ENCODE assay signal across 8 mouse cellular contexts in the genomic region with DNA sequence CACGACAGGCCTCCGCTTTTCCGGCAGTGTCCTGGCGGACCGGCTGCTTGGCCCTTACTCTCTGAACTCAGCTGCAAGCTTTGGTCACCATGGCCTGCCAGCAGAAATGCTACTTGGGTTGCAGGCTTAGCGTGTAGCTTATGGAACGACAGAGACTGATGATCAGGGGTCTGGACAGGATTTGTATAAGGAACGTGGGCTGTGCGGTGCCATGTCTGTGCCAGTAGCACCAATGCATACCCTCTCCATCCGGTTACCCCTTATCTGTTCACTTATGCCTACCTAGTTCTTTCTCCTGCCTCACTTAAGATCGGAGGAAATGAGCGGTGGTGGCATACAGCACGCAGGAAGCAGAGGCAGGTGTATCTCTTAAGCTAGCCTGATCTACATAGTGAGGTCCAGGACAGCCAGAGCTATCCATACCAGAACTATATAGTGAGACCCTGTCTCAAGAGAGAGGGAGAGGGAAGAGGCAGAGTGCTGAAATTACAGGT. TPM values are rescaled to one million over a fixed set of nuclear protein-coding genes. Genes with fewer than 3 reads are reported as not detected.
DNase-seq lines count a peak whose midpoint lies in the region; ATAC-seq and TF ChIP-seq lines count a peak whose summit lies in the region.

No protein-coding gene starts in this region.

- 21% methylated on average over 13 of the region's 13 CpGs for WGBS in kidney, adult 2 months
- 25% methylated on average over 13 of the region's 13 CpGs for WGBS in hindbrain, embryonic 12.5 days
- 28% methylated on average over 13 of the region's 13 CpGs for WGBS in midbrain, embryonic 11.5 days

- H3K4me3 ChIP-seq in kidney, adult 2 months (ENCODE audit: insufficient read depth, low read depth, low read length), result peak overlapping the region; percentile 55
- H3K4me3 ChIP-seq in hindbrain, embryonic 12.5 days, result peak overlapping the region; percentile 94
- peak overlapping the region; percentile 45 for H3K4me3 ChIP-seq in midbrain, embryonic 11.5 days (ENCODE audit: low read depth, low read length)

- peak overlapping the region; percentile 81 for H3K27ac ChIP-seq in kidney, adult 2 months (ENCODE audit: insufficient read depth, low read depth, low read length)
- H3K27ac ChIP-seq in hindbrain, embryonic 12.5 days, result peak overlapping the region; percentile 87
- H3K27ac ChIP-seq in midbrain, embryonic 11.5 days (ENCODE audit: low read depth, low read length), result peak overlapping the region; percentile 89

- H3K4me2 ChIP-seq in hindbrain, embryonic 12.5 days (replicated peaks), result peak overlapping the region; percentile 61
- H3K4me2 ChIP-seq in midbrain, embryonic 11.5 days, result peak overlapping the region; percentile 72

- peak overlapping the region; percentile 57 for H3K9ac ChIP-seq in hindbrain, embryonic 12.5 days
- H3K9ac ChIP-seq in midbrain, embryonic 11.5 days (ENCODE audit: low read length), result peak overlapping the region; percentile 83

- TF ChIP-seq CTCF in kidney, adult 2 months (conservative IDR thresholded peaks at IDR 0.05; ENCODE audit: insufficient read depth, insufficient read length, low read depth, low read length), result no peak

- H3K27me3 ChIP-seq in kidney, adult 2 months (replicated peaks; ENCODE audit: control insufficient read depth, insufficient read depth, low read length), result no peaks in the 10 kb centered on the region
- no peaks in the 10 kb centered on the region for H3K27me3 ChIP-seq in hindbrain, embryonic 12.5 days
- no peaks in the 10 kb centered on the region for H3K27me3 ChIP-seq in midbrain, embryonic 11.5 days (ENCODE audit: control insufficient read depth, insufficient read depth, low read length)

- peak; percentile 2 for ATAC-seq in hindbrain, embryonic 12.5 days (ENCODE audit: low FRiP score)
- ATAC-seq in midbrain, embryonic 11.5 days (ENCODE audit: low FRiP score), result no peak

- no peaks in the 10 kb centered on the region for H3K9me3 ChIP-seq in hindbrain, embryonic 12.5 days (replicated peaks)
- H3K9me3 ChIP-seq in midbrain, embryonic 11.5 days (ENCODE audit: control insufficient read depth, low read length), result no peaks in the 10 kb centered on the region

- H3K36me3 ChIP-seq in kidney, adult 2 months (ENCODE audit: control insufficient read depth, insufficient read depth, low read length), result no peaks in the 10 kb centered on the region
- H3K36me3 ChIP-seq in hindbrain, embryonic 12.5 days, result no peaks in the 10 kb centered on the region
- H3K36me3 ChIP-seq in midbrain, embryonic 11.5 days (ENCODE audit: control insufficient read depth, insufficient read depth, low read length), result peaks cover under 1% of the 10 kb centered on the region; the same call in 1 of the 2 replicates

- no peak for TF ChIP-seq POLR2A in kidney, adult 2 months (IDR thresholded peaks at IDR 0.05; ENCODE audit: low read depth, low read length)

- DNase-seq in kidney, adult 2 months, result no peak
- no peak for DNase-seq in kidney, postnatal 4 days
- peak; percentile 48 for DNase-seq in T-cell, adult 2 months (ENCODE audit: low spot score)
- DNase-seq in midbrain, embryonic 11.5 days (ENCODE audit: low spot score, missing footprints), result no peak
- DNase-seq in embryo, embryonic 10.5 days (ENCODE audit: low spot score), result no peak
- no peak for DNase-seq in frontal cortex, postnatal 14 days (ENCODE audit: low spot score in 2 of 2)
- DNase-seq in frontal cortex, postnatal 36 days (ENCODE audit: low spot score in 2 of 2), result no peak

- H3K4me1 ChIP-seq in kidney, adult 2 months (ENCODE audit: control insufficient read depth, insufficient read depth, low read length), result peaks cover 4% of the 10 kb centered on the region; the same call in 1 of the 2 replicates
- peaks cover 27% of the 10 kb centered on the region for H3K4me1 ChIP-seq in hindbrain, embryonic 12.5 days
- peaks cover 22% of the 10 kb centered on the region for H3K4me1 ChIP-seq in midbrain, embryonic 11.5 days (ENCODE audit: control insufficient read depth, insufficient read depth, low read length)

RNA-seq across cellular contexts. Expression of a gene that starts 0.9 kb away (rescaled TPM):
- 40.6 and 51.4 TPM in 2 replicates for polyA plus RNA-seq in kidney, adult 2 months (2012; rRNA removed)
- 267 and 269 TPM in 2 replicates for polyA plus RNA-seq in hindbrain, embryonic 12.5 days (2016; fragmentation: Nextera tagmentation; extraction: Ambion mirVana)
- polyA plus RNA-seq in midbrain, embryonic 11.5 days (2014; fragmentation: Nextera tagmentation; extraction: Ambion mirVana), result 410 and 416 TPM in 2 replicates

RNA-seq across cellular contexts. Expression of a gene that starts 15.9 kb away (rescaled TPM):
- 61.7 and 67.2 TPM in 2 replicates for polyA plus RNA-seq in kidney, adult 2 months (2012; rRNA removed)
- 5.6 TPM in 2 replicates for polyA plus RNA-seq in hindbrain, embryonic 12.5 days (2016; fragmentation: Nextera tagmentation; extraction: Ambion mirVana)
- polyA plus RNA-seq in midbrain, embryonic 11.5 days (2014; fragmentation: Nextera tagmentation; extraction: Ambion mirVana), result 2.2 and 3.0 TPM in 2 replicates

RNA-seq across cellular contexts. Expression of a gene that starts 21.4 kb away (rescaled TPM):
- 5.2 and 9.2 TPM in 2 replicates for polyA plus RNA-seq in kidney, adult 2 months (2012; rRNA removed)
- polyA plus RNA-seq in hindbrain, embryonic 12.5 days (2016; fragmentation: Nextera tagmentation; extraction: Ambion mirVana), result 6.3 and 6.5 TPM in 2 replicates
- polyA plus RNA-seq in midbrain, embryonic 11.5 days (2014; fragmentation: Nextera tagmentation; extraction: Ambion mirVana), result 6.7 and 7.3 TPM in 2 replicates

RNA-seq across cellular contexts. Expression of a gene that starts 44.8 kb away (rescaled TPM):
- 19.3 and 22.5 TPM in 2 replicates for polyA plus RNA-seq in kidney, adult 2 months (2012; rRNA removed)
- polyA plus RNA-seq in hindbrain, embryonic 12.5 days (2016; fragmentation: Nextera tagmentation; extraction: Ambion mirVana), result 8.7 and 12.6 TPM in 2 replicates
- polyA plus RNA-seq in midbrain, embryonic 11.5 days (2014; fragmentation: Nextera tagmentation; extraction: Ambion mirVana), result 10.0 and 10.2 TPM in 2 replicates

RNA-seq across cellular contexts. Expression of a gene that starts 44.8 kb away (rescaled TPM):
- 58.3 and 63.4 TPM in 2 replicates for polyA plus RNA-seq in kidney, adult 2 months (2012; rRNA removed)
- 20.1 and 20.2 TPM in 2 replicates for polyA plus RNA-seq in hindbrain, embryonic 12.5 days (2016; fragmentation: Nextera tagmentation; extraction: Ambion mirVana)
- 14.4 and 19.5 TPM in 2 replicates for polyA plus RNA-seq in midbrain, embryonic 11.5 days (2014; fragmentation: Nextera tagmentation; extraction: Ambion mirVana)
